Mouse (Mus musculus) MEL (cell line): ENCODE results near the gene Slc5a5. TPM values are rescaled to one million over a fixed set of nuclear protein-coding genes. Genes with fewer than 3 reads are reported as not detected.

Experiments
- polyA plus RNA-seq, 2 experiments: library from polyadenylated mRNA; stranded (reverse) in 1 of 2; unstranded in 1 of 2; fragments of >175 nt in 1 of 2; fragments of >200 nt in 1 of 2; gene quantifications; 2 replicates each; pipeline versions ENCODE4 v1.2.1 to v1.2.4; 2012; ENCODE audit warnings: low replicate concordance in 2 of 2, low read depth in 1 of 2; ENCODE audit not compliant: insufficient read length in 2 of 2, insufficient read depth in 1 of 2, missing spikeins in 1 of 2
- total RNA-seq: library from RNA; depleted of rRNA; stranded (reverse); fragments of 300-350 nt; gene quantifications from 2 replicates; pipeline ENCODE4 v1.2.3, GENCODE M21; 2012; rRNA removed

The Slc5a5 gene
- total and polyA plus RNA-seq, 3 experiments = 0.12 to 0.36 TPM; not detected in 1

Other genes starting within 250 kb of the Slc5a5 start
- gene Pgpep1, start 232.4 kb downstream of the Slc5a5 start, total RNA-seq = 12.6 and 13.7 TPM in 2 replicates
- gene Pgpep1, start 232.4 kb downstream of the Slc5a5 start, polyA plus RNA-seq = 10 to 100 TPM in 1 of 2 experiments, not detected in 1; 19.5 TPM
- gene Lsm4, start 219.5 kb downstream of the Slc5a5 start, total RNA-seq = 152 and 172 TPM in 2 replicates
- 1,000 to 10,000 TPM in 1 of 2 experiments, 100 to 1,000 TPM in 1; 514 to 2,024 TPM for gene Lsm4, start 219.5 kb downstream of the Slc5a5 start, polyA plus RNA-seq
- 11.1 and 16.5 TPM in 2 replicates for gene Jund, start 193.8 kb downstream of the Slc5a5 start, total RNA-seq
- gene Jund, start 193.8 kb downstream of the Slc5a5 start, polyA plus RNA-seq = 10 to 100 TPM in 1 of 2 experiments, not detected in 1; 18.8 TPM
- gene Iqcn, start 189.3 kb downstream of the Slc5a5 start, total RNA-seq = 0.03 TPM in 1 of 2 replicates, not detected in the other
- not detected for gene Iqcn, start 189.3 kb downstream of the Slc5a5 start, polyA plus RNA-seq
- gene Gm3336, start 174.2 kb downstream of the Slc5a5 start, total RNA-seq = 0.19 and 0.20 TPM in 2 replicates
- gene Gm3336, start 174.2 kb downstream of the Slc5a5 start, polyA plus RNA-seq = under 1 TPM in 1 of 2 experiments, not detected in 1; 0.72 TPM
- 0.65 and 0.75 TPM in 2 replicates for gene Pde4c, start 169.0 kb downstream of the Slc5a5 start, total RNA-seq
- gene Pde4c, start 169.0 kb downstream of the Slc5a5 start, polyA plus RNA-seq = 1 to 10 TPM in 1 of 2 experiments, not detected in 1; 3.0 TPM
- 1.8 TPM in 2 replicates for gene Rab3a, start 138.1 kb downstream of the Slc5a5 start, total RNA-seq
- gene Rab3a, start 138.1 kb downstream of the Slc5a5 start, polyA plus RNA-seq = 1 to 10 TPM in 1 of 2 experiments, not detected in 1; 5.6 TPM
- 41.9 and 52.8 TPM in 2 replicates for gene Mpv17l2, start 131.8 kb downstream of the Slc5a5 start, total RNA-seq
- 100 to 1,000 TPM in 1 of 2 experiments, not detected in 1; 102 TPM for gene Mpv17l2, start 131.8 kb downstream of the Slc5a5 start, polyA plus RNA-seq
- gene Pik3r2, start 116.0 kb downstream of the Slc5a5 start, total RNA-seq = 23.7 and 25.4 TPM in 2 replicates
- gene Pik3r2, start 116.0 kb downstream of the Slc5a5 start, polyA plus RNA-seq = 10 to 100 TPM in 1 of 2 experiments, not detected in 1; 37.8 TPM
- gene Mast3, start 87.7 kb downstream of the Slc5a5 start, total RNA-seq = 10.4 and 13.5 TPM in 2 replicates
- gene Mast3, start 87.7 kb downstream of the Slc5a5 start, polyA plus RNA-seq = 10 to 100 TPM in 1 of 2 experiments, not detected in 1; 54.7 TPM
- gene Il12rb1, start 84.3 kb downstream of the Slc5a5 start, total RNA-seq = 1.2 and 1.4 TPM in 2 replicates
- 1 to 10 TPM in 1 of 2 experiments, not detected in 1; 2.2 TPM for gene Il12rb1, start 84.3 kb downstream of the Slc5a5 start, polyA plus RNA-seq
- gene Arrdc2, start 53.0 kb downstream of the Slc5a5 start, total RNA-seq = 10.0 and 13.1 TPM in 2 replicates
- gene Arrdc2, start 53.0 kb downstream of the Slc5a5 start, polyA plus RNA-seq = 10 to 100 TPM in 1 of 2 experiments, not detected in 1; 22.5 TPM
- 7.3 and 8.9 TPM in 2 replicates for gene Kcnn1, start 29.5 kb downstream of the Slc5a5 start, total RNA-seq
- gene Kcnn1, start 29.5 kb downstream of the Slc5a5 start, polyA plus RNA-seq = 10 to 100 TPM in 1 of 2 experiments, not detected in 1; 10.7 TPM
- 47.5 and 47.6 TPM in 2 replicates for gene Ccdc124, start 18.8 kb downstream of the Slc5a5 start, total RNA-seq
- 10 to 100 TPM in 1 of 2 experiments, not detected in 1; 87.1 TPM for gene Ccdc124, start 18.8 kb downstream of the Slc5a5 start, polyA plus RNA-seq
- 4,999 and 5,671 TPM in 2 replicates for gene Rpl18a, start 4.7 kb upstream of the Slc5a5 start, total RNA-seq
- 1,000 to 10,000 TPM in 1 of 2 experiments, not detected in 1; 5,399 TPM for gene Rpl18a, start 4.7 kb upstream of the Slc5a5 start, polyA plus RNA-seq
- gene Map1s, start 13.2 kb upstream of the Slc5a5 start, total RNA-seq = 41.0 and 53.3 TPM in 2 replicates
- gene Map1s, start 13.2 kb upstream of the Slc5a5 start, polyA plus RNA-seq = 10 to 100 TPM in 1 of 2 experiments, not detected in 1; 51.0 TPM